Mouse (Mus musculus) thymus, adult 18-20 months (tissue): ENCODE data around the gene Olfr873.
"Not testable (repeated sequence)": the region's sequence is repeated elsewhere in the genome, so short reads cannot be mapped to it uniquely, and the experiment has no call there.

Source experiments
- DNase-seq, 2 experiments: peaks; one replicate each; pipeline ENCODE4 v3.0.0; 2022; ENCODE audit warnings: mixed read lengths in 2 of 2

Gene Olfr873

DNA sequence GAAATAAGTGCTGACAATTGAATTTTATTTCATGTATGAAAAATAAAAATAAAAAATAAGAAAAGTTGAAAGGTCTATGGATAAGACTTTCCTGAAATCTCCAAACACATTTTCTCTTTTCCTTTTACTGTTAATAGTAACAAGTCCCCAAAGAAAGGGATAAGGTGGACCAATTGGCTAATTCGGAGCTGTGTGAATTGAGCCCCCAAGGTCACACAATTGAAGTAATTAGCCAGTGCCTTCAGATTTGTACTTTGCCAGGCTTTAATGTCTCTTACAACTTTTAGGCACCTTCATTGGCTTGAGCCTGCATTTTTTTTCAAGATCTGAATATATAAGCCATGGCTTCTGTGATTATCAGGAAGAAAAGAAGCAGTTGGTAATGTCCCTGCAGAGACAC lies at the start of gene Olfr873:
Gene Olfr873, plus strand, starts transcription at position 301 of the 400 bp plus-strand sequence.
- no peak for DNase-seq

DNA sequence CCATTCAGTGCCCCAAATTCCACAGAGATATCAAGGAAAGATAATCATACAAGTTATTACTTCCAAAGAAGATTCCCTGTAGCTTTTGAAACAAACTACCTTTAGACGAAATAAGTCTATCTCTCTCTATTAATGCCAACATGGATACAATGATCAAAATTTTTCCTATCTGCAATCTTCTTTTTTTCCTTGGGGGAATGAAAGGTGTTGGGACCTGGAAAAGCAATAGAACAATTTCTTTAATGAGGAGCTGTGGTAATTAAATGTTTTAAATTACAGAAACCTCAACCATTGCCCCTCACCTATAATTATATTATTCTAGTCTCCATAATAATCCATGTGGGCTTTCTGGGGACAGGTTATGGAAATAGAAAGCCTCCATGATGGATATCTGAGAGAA lies 16.3 kb upstream of the Olfr873 start, which contains the start of gene Olfr39:
Gene Olfr39, plus strand, starts transcription at position 301 of the 400 bp plus-strand sequence.
- DNase-seq = no peak

- DNase-seq = not testable (repeated sequence)
These were observed 2.8 kb upstream of the Olfr873 start for GRCm38 (mm10) chr9:20295562-20295961.

GRCm38 (mm10) chr9:20335994-20336393 lies 37.7 kb downstream of the Olfr873 start, which contains the start of gene Olfr18:
TSS of gene Olfr18 (minus strand) at chr9:20336094.
- DNase-seq = no peak

- no peak for DNase-seq
These were observed 50.2 kb downstream of the Olfr873 start for GRCm38 (mm10) chr9:20348501-20348900.
